Mouse (Mus musculus) MEL (cell line): ENCODE data around the gene Ets1. TPM values are rescaled to one million over a fixed set of nuclear protein-coding genes. Genes with fewer than 3 reads are reported as not detected.

Source experiments
- DNase-seq: peaks from one replicate; pipeline ENCODE4 v3.0.0; 2011; ENCODE audit warnings: low read depth, low spot score
- H3K27ac ChIP-seq: 2 replicates; pipeline ENCODE4 v1.5.1; 2012; ENCODE audit warnings: low read depth, mild to moderate bottlenecking, control low read depth, low read length, moderate library complexity; ENCODE audit not compliant: control insufficient read depth
- H3K27me3 ChIP-seq, 2 experiments: fragments of 150-350 bp in 1 of 2; sonication (generic) in 1 of 2; 2 replicates each; pipeline ENCODE4 v1.6.1; 2012; ENCODE audit warnings: low read length in 2 of 2, mild to moderate bottlenecking in 2 of 2, improper control_type of control experiment in 1 of 2, moderate library complexity in 1 of 2; ENCODE audit not compliant: insufficient read depth in 2 of 2, control insufficient read depth in 1 of 2
- H3K36me3 ChIP-seq, 2 experiments: 2 replicates each; pipeline ENCODE4 v1.6.1; 2012 to 2014; ENCODE audit warnings: low read length in 2 of 2, improper control_type of control experiment in 1 of 2, inconsistent platforms in 1 of 2, mild to moderate bottlenecking in 1 of 2; ENCODE audit not compliant: insufficient read depth in 2 of 2, control insufficient read depth in 1 of 2
- H3K4me1 ChIP-seq, 2 experiments: fragments of 150-350 bp in 1 of 2; sonication (generic) in 1 of 2; 2 replicates each; pipeline ENCODE4 v1.6.1; 2012; ENCODE audit warnings: low read length in 2 of 2, improper control_type of control experiment in 1 of 2, mild to moderate bottlenecking in 1 of 2; ENCODE audit not compliant: insufficient read depth in 2 of 2, control insufficient read depth in 1 of 2
- H3K4me3 ChIP-seq, 2 experiments: fragments of 150-350 bp in 1 of 2; sonication (generic) in 1 of 2; 2 replicates each; pipeline ENCODE4 v1.5.1; 2012; ENCODE audit warnings: low read depth in 2 of 2, low read length in 2 of 2, mild to moderate bottlenecking in 2 of 2, moderate library complexity in 2 of 2, control low read depth in 1 of 2, improper control_type of control experiment in 1 of 2; ENCODE audit not compliant: control insufficient read depth in 1 of 2, insufficient read depth in 1 of 2
- H3K79me2 ChIP-seq: 2 replicates; pipeline ENCODE4 v1.6.1; 2012; ENCODE audit warnings: mild to moderate bottlenecking, low read length, moderate library complexity; ENCODE audit not compliant: control insufficient read depth, poor library complexity, insufficient read depth
- H3K9ac ChIP-seq: 2 replicates; pipeline ENCODE4 v1.6.1; 2012; ENCODE audit warnings: low read depth, mild to moderate bottlenecking, control low read depth, low read length, moderate library complexity; ENCODE audit not compliant: control insufficient read depth, poor library complexity, severe bottlenecking
- H3K9me3 ChIP-seq: fragments of 150-350 bp; sonication (generic); replicated peaks from 2 replicates; pipeline ENCODE4 v1.6.1; 2012; ENCODE audit warnings: mild to moderate bottlenecking, low read length, improper control_type of control experiment, moderate library complexity; ENCODE audit not compliant: insufficient read depth
- BHLHE40 ChIP-seq: IDR thresholded peaks from 2 replicates; pipeline ENCODE4 v1.6.1; 2012; ENCODE audit warnings: low read depth, mild to moderate bottlenecking, inconsistent platforms, low read length, improper control_type of control experiment, borderline replicate concordance
- CTCF ChIP-seq, 3 experiments: IDR thresholded peaks in 2 of 3; conservative IDR thresholded peaks in 1 of 3; 2 replicates each; pipeline ENCODE4 v1.5.1; 2011 to 2012; ENCODE audit warnings: low read length in 3 of 3, low read depth in 2 of 3, mild to moderate bottlenecking in 2 of 3, improper control_type of control experiment in 1 of 3, inconsistent platforms in 1 of 3, mixed read lengths in 1 of 3, moderate library complexity in 1 of 3; ENCODE audit not compliant: control insufficient read depth in 1 of 3, insufficient read depth in 1 of 3, poor library complexity in 1 of 3, severe bottlenecking in 1 of 3
- KAT2A ChIP-seq: conservative IDR thresholded peaks from 2 replicates; pipeline ENCODE4 v1.6.1; 2012; ENCODE audit warnings: low read depth, low read length, improper control_type of control experiment, inconsistent platforms
- MAFK ChIP-seq: IDR thresholded peaks from 2 replicates; pipeline ENCODE4 v1.6.1; 2011; ENCODE audit warnings: low read depth, mild to moderate bottlenecking, low read length, improper control_type of control experiment, borderline replicate concordance
- MAZ ChIP-seq: IDR thresholded peaks from 2 replicates; pipeline ENCODE4 v1.6.1; 2012; ENCODE audit warnings: low read depth, mild to moderate bottlenecking, inconsistent platforms, low read length, improper control_type of control experiment
- MEF2A ChIP-seq: IDR thresholded peaks from 2 replicates; pipeline ENCODE4 v1.6.1; 2014; ENCODE audit warnings: low read depth, mild to moderate bottlenecking, inconsistent platforms, low read length, improper control_type of control experiment; ENCODE audit not compliant: poor library complexity, insufficient replicate concordance, severe bottlenecking; ENCODE audit errors: extremely low read depth
- MYB ChIP-seq: IDR thresholded peaks from 2 replicates; pipeline ENCODE4 v1.6.1; 2011; ENCODE audit warnings: mild to moderate bottlenecking, low read depth, low read length, improper control_type of control experiment
- MYC ChIP-seq: IDR thresholded peaks from 2 replicates; pipeline ENCODE4 v1.6.1; 2011; ENCODE audit warnings: low read depth, mild to moderate bottlenecking, low read length, improper control_type of control experiment, moderate library complexity
- NELFE ChIP-seq: IDR thresholded peaks from 2 replicates; pipeline ENCODE4 v1.6.1; 2011; ENCODE audit warnings: low read depth, low read length, improper control_type of control experiment
- POLR2AphosphoS2 ChIP-seq: IDR thresholded peaks from 2 replicates; pipeline ENCODE4 v1.6.1; 2011; ENCODE audit warnings: low read length, improper control_type of control experiment
- RAD21 ChIP-seq: IDR thresholded peaks from 2 replicates; pipeline ENCODE4 v1.6.1; 2011; ENCODE audit warnings: mild to moderate bottlenecking, low read depth, low read length, improper control_type of control experiment
- SIN3A ChIP-seq: IDR thresholded peaks from 2 replicates; pipeline ENCODE4 v1.6.1; 2012; ENCODE audit warnings: low read length, improper control_type of control experiment, inconsistent platforms
- TAL1 ChIP-seq: IDR thresholded peaks from 2 replicates; pipeline ENCODE4 v1.6.1; 2012; ENCODE audit warnings: mild to moderate bottlenecking, inconsistent platforms, low read length, moderate library complexity, mixed read lengths
- UBTF ChIP-seq: IDR thresholded peaks from 2 replicates; pipeline ENCODE4 v1.6.1; 2012; ENCODE audit warnings: low read depth, mild to moderate bottlenecking, inconsistent platforms, low read length, improper control_type of control experiment, moderate library complexity, borderline replicate concordance; ENCODE audit not compliant: insufficient read depth
- USF1 ChIP-seq: IDR thresholded peaks from 2 replicates; pipeline ENCODE4 v1.6.1; 2014; ENCODE audit warnings: low read depth, mild to moderate bottlenecking, inconsistent platforms, low read length, improper control_type of control experiment, moderate library complexity
- USF2 ChIP-seq, 2 experiments: IDR thresholded peaks; 2 replicates each; pipeline ENCODE4 v1.6.1; 2011 to 2012; ENCODE audit warnings: improper control_type of control experiment in 2 of 2, low read length in 2 of 2, borderline replicate concordance in 1 of 2, inconsistent platforms in 1 of 2, low read depth in 1 of 2, mild to moderate bottlenecking in 1 of 2; ENCODE audit not compliant: insufficient read depth in 1 of 2
- ZKSCAN1 ChIP-seq: IDR thresholded peaks from 2 replicates; pipeline ENCODE4 v1.6.1; 2012; ENCODE audit warnings: low read depth, mild to moderate bottlenecking, inconsistent platforms, low read length, improper control_type of control experiment, moderate library complexity
- ZMIZ1 ChIP-seq: IDR thresholded peaks from 2 replicates; pipeline ENCODE4 v1.6.1; 2012; ENCODE audit warnings: low read depth, mild to moderate bottlenecking, inconsistent platforms, low read length, improper control_type of control experiment, moderate library complexity
- polyA plus RNA-seq, 2 experiments: library from polyadenylated mRNA; stranded (reverse) in 1 of 2; unstranded in 1 of 2; fragments of >175 nt in 1 of 2; fragments of >200 nt in 1 of 2; gene quantifications; 2 replicates each; pipeline versions ENCODE4 v1.2.1 to v1.2.4; 2012; ENCODE audit warnings: low replicate concordance in 2 of 2, low read depth in 1 of 2; ENCODE audit not compliant: insufficient read length in 2 of 2, insufficient read depth in 1 of 2, missing spikeins in 1 of 2
- total RNA-seq: library from RNA; depleted of rRNA; stranded (reverse); fragments of 300-350 nt; gene quantifications from 2 replicates; pipeline ENCODE4 v1.2.3, GENCODE M21; 2012

Gene Ets1
- total and polyA plus RNA-seq, 3 experiments, result 0.10 to 0.19 TPM; not detected in 1

DNA sequence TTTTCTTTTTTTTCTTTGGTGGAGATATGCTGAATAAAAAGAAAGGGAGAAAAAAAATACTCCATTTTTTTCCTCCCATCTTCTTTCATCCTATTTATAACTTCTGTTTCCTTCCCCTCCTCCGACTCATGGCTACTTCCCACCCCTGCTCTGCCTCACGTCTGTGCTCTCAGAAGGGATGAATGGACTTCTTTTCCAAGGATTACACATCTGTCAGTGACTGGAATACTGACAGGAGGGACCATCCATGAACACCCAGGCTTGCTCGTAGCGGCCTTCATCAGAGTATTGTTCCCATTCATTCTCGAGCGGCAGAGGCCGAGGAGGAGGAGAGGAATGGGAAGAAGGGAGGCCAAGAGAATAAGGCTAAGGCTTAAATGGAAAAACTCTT is 31.5 kb downstream of the Ets1 start:
- no peak for DNase-seq
- Histone ChIP-seq H3K9ac (no peak overlapping the region), H3K4me3 (no peak overlapping the region), H3K4me1 (no peaks in the 10 kb centered on the region), H3K36me3 (no peaks in the 10 kb centered on the region), H3K27ac (no peak overlapping the region), H3K9me3 (no peaks in the 10 kb centered on the region)
- TF ChIP-seq USF1 (no peak), KAT2A (no peak), ZMIZ1 (no peak)
- TF ChIP-seq, all 39 proteins: peak for 0
- peaks cover 11 to 14% of the 10 kb centered on the region in 2 experiments for H3K27me3 ChIP-seq
- no peaks in the 10 kb centered on the region for H3K79me2 ChIP-seq

DNA sequence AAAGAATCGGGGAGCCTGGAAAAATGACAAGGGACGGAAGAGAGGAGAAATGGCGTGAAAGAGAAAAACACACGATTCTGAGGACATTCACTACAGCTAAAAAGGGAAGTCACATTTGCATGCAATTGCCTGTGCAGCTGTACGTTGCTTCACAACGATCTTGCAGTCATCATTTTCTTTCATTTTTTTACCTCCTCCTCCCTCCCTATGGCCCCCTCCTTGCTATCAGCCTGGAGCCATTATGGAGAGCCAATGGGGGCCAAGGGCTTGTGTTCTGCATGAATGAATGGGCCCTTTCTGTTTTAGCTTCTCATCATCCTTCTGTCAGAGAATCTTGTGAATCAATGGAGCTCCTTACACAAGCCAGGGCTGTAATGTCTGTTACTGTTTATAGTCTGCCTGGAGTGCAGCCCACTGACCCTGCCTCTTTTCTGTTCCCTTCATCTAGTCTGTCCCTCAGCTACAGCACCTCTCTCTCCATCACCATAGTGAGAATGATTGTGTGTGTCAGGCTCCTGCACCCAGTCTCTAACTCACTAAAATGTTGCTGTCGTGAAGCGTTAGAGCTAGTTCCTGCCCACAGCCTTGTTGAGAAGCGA is 32.2 kb downstream of the Ets1 start:
- TF ChIP-seq NELFE, result no peak
- no peak for TF ChIP-seq TAL1
- no peak for TF ChIP-seq RAD21
- TF ChIP-seq, all 39 proteins: peak for 0
- H3K27me3 ChIP-seq, result peaks cover 13% of the 10 kb centered on the region in 2 experiments

DNA sequence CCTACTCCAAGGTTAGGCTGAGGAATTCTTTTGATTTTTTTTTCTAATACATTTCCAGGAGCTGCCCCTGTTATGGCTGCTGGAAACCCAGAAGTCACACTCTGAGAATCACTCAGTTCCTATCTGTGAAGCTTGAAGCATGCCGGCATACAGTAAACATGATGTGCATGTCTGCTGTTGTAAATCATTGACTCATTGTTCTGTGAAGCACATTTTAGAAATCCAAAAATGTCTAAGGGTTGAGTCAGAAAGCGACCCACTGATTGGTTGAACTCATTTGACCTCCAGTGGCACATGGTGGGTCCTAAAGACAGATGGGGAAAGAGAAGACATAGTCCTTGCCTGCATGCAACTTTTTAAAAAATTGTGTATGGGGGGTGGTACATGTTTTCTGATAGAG is 33.4 kb downstream of the Ets1 start:
- 0 out of 4 replicates have a peak, but pooled peaks cover 0 to 4% of the 10 kb centered on the region in 2 experiments for H3K4me1 ChIP-seq
- peaks cover 9 to 13% of the 10 kb centered on the region in 2 experiments for H3K27me3 ChIP-seq
- DNase-seq, result no peak
- H3K9me3 ChIP-seq, result no peaks in the 10 kb centered on the region
- TF ChIP-seq RAD21 (no peak), USF2 (IDR thresholded peaks at IDR 0.05; ENCODE audit: borderline replicate concordance in 1 of 2, insufficient read depth in 1 of 2, low read depth in 1 of 2, low read length in 2 of 2) (no peak), MEF2A (no peak), ZMIZ1 (no peak), MYC (no peak), BHLHE40 (no peak), CTCF (IDR thresholded peaks at IDR 0.05 in 2 of 3, conservative IDR thresholded peaks at IDR 0.05 in 1 of 3; ENCODE audit: control insufficient read depth in 1 of 3, insufficient read depth in 1 of 3, low read depth in 2 of 3, low read length in 3 of 3, poor library complexity in 1 of 3, severe bottlenecking in 1 of 3) (no peak), MAZ (no peak), ZKSCAN1 (no peak), MAFK (no peak), POLR2AphosphoS2 (no peak), MYB (no peak), NELFE (no peak), SIN3A (no peak), UBTF (no peak)
- H3K27ac ChIP-seq, result no peak overlapping the region
- H3K9ac ChIP-seq, result no peak overlapping the region
- H3K79me2 ChIP-seq, result no peaks in the 10 kb centered on the region
- no peak overlapping the region for H3K4me3 ChIP-seq
- H3K36me3 ChIP-seq, result no peaks in the 10 kb centered on the region

More for the DNA sequence above, 32.2 kb downstream of the Ets1 start:
- no peaks in the 10 kb centered on the region for H3K79me2 ChIP-seq
- DNase-seq, result no peak
- H3K9me3 ChIP-seq, result no peaks in the 10 kb centered on the region
- no peak overlapping the region for H3K4me3 ChIP-seq
- H3K4me1 ChIP-seq, result 0 out of 4 replicates have a peak, but pooled peaks cover 0 to 4% of the 10 kb centered on the region in 2 experiments
- H3K9ac ChIP-seq, result no peak overlapping the region
- H3K27ac ChIP-seq, result no peak overlapping the region
- no peaks in the 10 kb centered on the region for H3K36me3 ChIP-seq
